Mouse (Mus musculus): ENCODE results near the gene Frmd6.

- TF ChIP-seq CTCF (IDR thresholded peaks at IDR 0.05; ENCODE audit: borderline replicate concordance, insufficient read depth, low read depth, low read length) (no peak), POLR2A (IDR thresholded peaks at IDR 0.05; ENCODE audit: borderline replicate concordance, insufficient read depth, low read length) (no peak)
These were observed 38.0 kb downstream of the Frmd6 start for GRCm38 (mm10) chr12:70863281-70863680.

Data from cerebellum, adult 2 months (tissue).